Mouse (Mus musculus): ENCODE data around the gene Rassf3. TPM values are rescaled to one million over a fixed set of nuclear protein-coding genes. Genes with fewer than 3 reads are reported as not detected.

Rassf3 gene
- polyA plus RNA-seq, 1 experiment from 2014 or later: 16.4 TPM

DNA sequence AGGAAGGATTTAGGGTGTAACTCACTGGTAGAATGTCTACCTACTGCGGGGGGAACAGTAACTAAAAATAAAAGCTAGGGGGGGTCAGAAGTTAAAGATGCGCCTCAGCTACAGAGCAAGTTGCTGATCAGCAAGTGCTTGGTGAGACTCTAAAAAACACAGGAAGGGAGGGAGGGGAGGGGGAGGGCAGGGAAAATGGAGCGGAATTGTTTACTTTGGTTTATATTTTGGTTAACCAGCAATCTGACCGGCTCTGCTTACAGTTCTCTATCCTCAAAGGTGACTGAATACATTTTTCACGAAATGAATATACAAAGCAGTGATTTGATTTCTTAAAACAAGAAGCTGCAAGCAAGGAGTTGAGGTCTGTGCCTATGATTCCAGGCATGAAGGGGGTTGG is 7.2 kb downstream of the Rassf3 start:
- Histone ChIP-seq H3K27me3 (ENCODE audit: insufficient read depth, low read length) (no peaks in the 10 kb centered on the region), H3K4me1 (ENCODE audit: insufficient read depth) (peaks cover 59% of the 10 kb centered on the region), H3K27ac (ENCODE audit: low read depth) (0 out of 2 replicates have a peak overlapping the region, but pooled peaks have one; percentile 16), H3K4me2 (ENCODE audit: low read depth, low read length) (peak overlapping the region; percentile 43), H3K9ac (replicated peaks) (no peak overlapping the region), H3K4me3 (ENCODE audit: low read depth, low read length) (no peak overlapping the region), H3K36me3 (replicated peaks; ENCODE audit: insufficient read depth, low read length) (no peaks in the 10 kb centered on the region; the same call in 1 of the 2 replicates), H3K9me3 (ENCODE audit: low read length) (no peaks in the 10 kb centered on the region)
- 31% methylated on average over 5 of the region's 5 CpGs for WGBS (ENCODE audit: insufficient replicate concordance)
- no peak for DNase-seq
- TF ChIP-seq EP300 (IDR thresholded peaks at IDR 0.05; ENCODE audit: low read depth) (no peak), CTCF (IDR thresholded peaks at IDR 0.05; ENCODE audit: low read depth) (no peak)
- no peak for ATAC-seq

DNA sequence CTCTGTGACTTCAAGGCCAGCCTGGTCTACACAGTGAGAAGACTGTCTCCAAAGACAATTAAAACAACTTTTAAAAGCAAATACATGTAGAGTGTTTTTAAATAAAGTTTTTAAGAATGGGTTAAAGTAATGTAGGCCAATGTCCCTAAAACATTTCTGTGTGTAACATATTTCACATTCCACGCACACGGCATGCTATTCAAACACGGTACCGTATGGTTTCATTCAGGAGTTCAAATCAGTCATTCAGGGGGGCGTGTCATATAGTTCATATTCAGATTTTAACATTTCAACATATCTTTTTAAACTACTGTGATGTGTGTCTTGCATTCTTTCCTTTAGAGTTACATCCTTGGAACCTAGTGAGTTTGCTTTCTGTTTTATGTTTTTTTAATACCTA is 7.9 kb downstream of the Rassf3 start:
- DNase-seq (no peak), ATAC-seq (no peak)
- Histone ChIP-seq H3K9ac (replicated peaks) (no peak overlapping the region), H3K36me3 (replicated peaks; ENCODE audit: insufficient read depth, low read length) (no peaks in the 10 kb centered on the region; the same call in 1 of the 2 replicates), H3K4me3 (ENCODE audit: low read depth, low read length) (no peak overlapping the region), H3K27me3 (ENCODE audit: insufficient read depth, low read length) (no peaks in the 10 kb centered on the region), H3K27ac (ENCODE audit: low read depth) (no peak overlapping the region), H3K4me1 (ENCODE audit: insufficient read depth) (peaks cover 52% of the 10 kb centered on the region), H3K4me2 (ENCODE audit: low read depth, low read length) (no peak overlapping the region), H3K9me3 (ENCODE audit: low read length) (no peaks in the 10 kb centered on the region)
- 84% methylated on average over 5 of the region's 5 CpGs for WGBS (ENCODE audit: insufficient replicate concordance)
- TF ChIP-seq EP300 (IDR thresholded peaks at IDR 0.05; ENCODE audit: low read depth) (no peak), CTCF (IDR thresholded peaks at IDR 0.05; ENCODE audit: low read depth) (no peak)

DNA sequence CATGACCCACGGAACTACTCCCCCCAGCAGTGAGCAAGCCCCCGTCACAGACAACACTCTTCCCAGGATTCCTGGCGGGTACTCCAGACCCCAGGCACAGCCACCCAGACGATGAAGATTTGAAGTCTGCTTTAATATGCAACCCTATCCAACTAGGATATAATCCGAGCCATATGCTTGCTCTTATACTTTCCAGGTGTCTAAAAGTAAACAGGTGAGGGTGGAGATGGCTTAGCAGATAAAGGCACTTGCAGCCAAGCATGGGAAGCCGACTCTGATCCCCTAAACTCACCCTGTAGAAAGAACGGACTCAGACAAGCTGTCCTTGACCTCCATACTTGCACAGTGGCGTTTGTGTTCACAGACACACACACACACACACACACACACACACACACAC is 8.4 kb downstream of the Rassf3 start:
- DNase-seq (no peak), ATAC-seq (no peak)
- WGBS (ENCODE audit: insufficient replicate concordance): 64% methylated on average over 8 of the region's 8 CpGs
- Histone ChIP-seq H3K4me2 (ENCODE audit: low read depth, low read length) (no peak overlapping the region), H3K27me3 (ENCODE audit: insufficient read depth, low read length) (no peaks in the 10 kb centered on the region), H3K36me3 (replicated peaks; ENCODE audit: insufficient read depth, low read length) (peaks cover under 1% of the 10 kb centered on the region; the same call in 1 of the 2 replicates), H3K9ac (replicated peaks) (no peak overlapping the region), H3K27ac (ENCODE audit: low read depth) (no peak overlapping the region), H3K9me3 (ENCODE audit: low read length) (no peaks in the 10 kb centered on the region), H3K4me1 (ENCODE audit: insufficient read depth) (peaks cover 47% of the 10 kb centered on the region), H3K4me3 (ENCODE audit: low read depth, low read length) (no peak overlapping the region)
- TF ChIP-seq EP300 (IDR thresholded peaks at IDR 0.05; ENCODE audit: low read depth) (no peak), CTCF (IDR thresholded peaks at IDR 0.05; ENCODE audit: low read depth) (no peak)

DNA sequence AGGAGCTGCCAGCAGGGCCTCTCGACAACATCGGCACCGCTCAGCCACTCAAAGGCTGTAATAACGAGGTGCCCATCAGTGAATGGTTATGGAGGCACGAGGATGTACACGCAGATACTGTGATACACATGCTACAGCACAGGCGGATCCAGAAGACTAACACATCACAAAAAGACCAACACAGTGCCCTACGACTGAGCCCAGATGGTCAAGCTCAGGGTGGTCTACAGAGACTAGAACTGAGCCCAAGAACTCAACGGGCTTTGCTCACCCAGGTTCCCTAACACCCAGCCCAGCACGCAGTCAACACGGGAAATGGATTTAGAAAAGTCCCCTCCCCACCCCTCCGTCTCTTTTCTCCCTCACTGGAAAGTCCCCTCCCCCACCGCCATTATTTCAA is 9.1 kb downstream of the Rassf3 start:
- Histone ChIP-seq H3K27me3 (ENCODE audit: insufficient read depth, low read length) (no peaks in the 10 kb centered on the region), H3K36me3 (replicated peaks; ENCODE audit: insufficient read depth, low read length) (peaks cover 8% of the 10 kb centered on the region), H3K4me2 (ENCODE audit: low read depth, low read length) (no peak overlapping the region), H3K4me3 (ENCODE audit: low read depth, low read length) (no peak overlapping the region), H3K9me3 (ENCODE audit: low read length) (no peaks in the 10 kb centered on the region), H3K4me1 (ENCODE audit: insufficient read depth) (peaks cover 40% of the 10 kb centered on the region), H3K9ac (replicated peaks) (no peak overlapping the region), H3K27ac (ENCODE audit: low read depth) (no peak overlapping the region)
- ATAC-seq (no peak), DNase-seq (no peak)
- 76% methylated on average over 13 of the region's 13 CpGs for WGBS (ENCODE audit: insufficient replicate concordance)
- no peak for TF ChIP-seq EP300 (IDR thresholded peaks at IDR 0.05; ENCODE audit: low read depth)
- TF ChIP-seq CTCF (IDR thresholded peaks at IDR 0.05; ENCODE audit: low read depth): no peak

- DNase-seq: no peak
- Histone ChIP-seq H3K4me1 (ENCODE audit: insufficient read depth) (peaks cover 37% of the 10 kb centered on the region), H3K9ac (replicated peaks) (no peak overlapping the region), H3K27me3 (ENCODE audit: insufficient read depth, low read length) (no peaks in the 10 kb centered on the region), H3K4me2 (ENCODE audit: low read depth, low read length) (no peak overlapping the region), H3K27ac (ENCODE audit: low read depth) (no peak overlapping the region), H3K4me3 (ENCODE audit: low read depth, low read length) (no peak overlapping the region), H3K9me3 (ENCODE audit: low read length) (no peaks in the 10 kb centered on the region), H3K36me3 (replicated peaks; ENCODE audit: insufficient read depth, low read length) (peaks cover 10% of the 10 kb centered on the region)
- no peak for TF ChIP-seq EP300 (IDR thresholded peaks at IDR 0.05; ENCODE audit: low read depth)
- TF ChIP-seq CTCF (IDR thresholded peaks at IDR 0.05; ENCODE audit: low read depth): no peak
- ATAC-seq: no peak
- WGBS (ENCODE audit: insufficient replicate concordance): 61% methylated on average over 5 of the region's 5 CpGs
Observed at GRCm38 (mm10) chr10:121465033-121465432, 11.1 kb downstream of the Rassf3 start.

GRCm38 (mm10) chr10:121462162-121462881 is 13.8 kb downstream of the Rassf3 start:
- H3K4me3 ChIP-seq (ENCODE audit: low read depth, low read length): no peak overlapping the region
- H3K9me3 ChIP-seq (ENCODE audit: low read length): no peaks in the 10 kb centered on the region
- WGBS (ENCODE audit: insufficient replicate concordance): 68% methylated on average over 24 of the region's 24 CpGs
- H3K4me1 ChIP-seq (ENCODE audit: insufficient read depth): peaks cover 30% of the 10 kb centered on the region
- H3K9ac ChIP-seq (replicated peaks): no peak overlapping the region
- H3K27me3 ChIP-seq (ENCODE audit: insufficient read depth, low read length): no peaks in the 10 kb centered on the region
- no peak overlapping the region for H3K27ac ChIP-seq (ENCODE audit: low read depth)
- peaks cover 10% of the 10 kb centered on the region for H3K36me3 ChIP-seq (replicated peaks; ENCODE audit: insufficient read depth, low read length)
- no peak for ATAC-seq
- TF ChIP-seq EP300 (IDR thresholded peaks at IDR 0.05; ENCODE audit: low read depth) (no peak), CTCF (IDR thresholded peaks at IDR 0.05; ENCODE audit: low read depth) (no peak)
- DNase-seq: no peak
- no peak overlapping the region for H3K4me2 ChIP-seq (ENCODE audit: low read depth, low read length)
